Mouse (Mus musculus) embryonic facial prominence, embryonic 15.5 days (tissue): ENCODE results near the gene Rars2. TPM values are rescaled to one million over a fixed set of nuclear protein-coding genes. Genes with fewer than 3 reads are reported as not detected.

Source experiments
- ATAC-seq: fragments of 200-750 bp; cut with Nextera tagmentation; 2 replicates; pipeline ENCODE4 v1.8.0; 2017; ENCODE audit warnings: low read depth, moderate TSS enrichment; ENCODE audit not compliant: insufficient number of reproducible peaks, low FRiP score, low TSS enrichment
- H3K27ac ChIP-seq: fragments of 300-500 bp; sonication (generic); replicated peaks from 2 replicates; pipeline ENCODE4 v1.5.1; 2015; ENCODE audit warnings: mild to moderate bottlenecking, inconsistent platforms
- H3K27me3 ChIP-seq: fragments of 300-500 bp; sonication (generic); 2 replicates; pipeline ENCODE4 v1.6.1; 2015; ENCODE audit warnings: inconsistent platforms
- H3K36me3 ChIP-seq: fragments of 300-500 bp; sonication (generic); 2 replicates; pipeline ENCODE4 v1.6.1; 2015; ENCODE audit warnings: mild to moderate bottlenecking, inconsistent platforms
- H3K4me1 ChIP-seq: fragments of 300-500 bp; sonication (generic); 2 replicates; pipeline ENCODE4 v1.6.1; 2015; ENCODE audit warnings: inconsistent platforms
- H3K4me2 ChIP-seq: fragments of 300-500 bp; sonication (generic); replicated peaks from 2 replicates; pipeline ENCODE4 v1.6.1; 2015; ENCODE audit warnings: mild to moderate bottlenecking, inconsistent platforms
- H3K4me3 ChIP-seq: fragments of 300-500 bp; sonication (generic); replicated peaks from 2 replicates; pipeline ENCODE4 v1.5.1; 2015; ENCODE audit warnings: mild to moderate bottlenecking, inconsistent platforms
- H3K9ac ChIP-seq: fragments of 300-500 bp; sonication (generic); 2 replicates; pipeline ENCODE4 v1.6.1; 2015; ENCODE audit warnings: inconsistent platforms
- H3K9me3 ChIP-seq: fragments of 300-500 bp; sonication (generic); replicated peaks from 2 replicates; pipeline ENCODE4 v1.6.1; 2016; ENCODE audit warnings: inconsistent platforms
- WGBS: fragments of 180-500 bp; shearing (Covaris S2); methylation state at CpG from one replicate; pipeline ENCODE4 v1.1.7; 2015; 5-methylcytosine and 5-hydroxymethylcytosine counted together
- polyA plus RNA-seq: library from polyadenylated mRNA; unstranded; fragments of >200 nt; fragmentation: Nextera tagmentation; extraction: Ambion mirVana; gene quantifications from 2 replicates; pipeline ENCODE4 v1.2.1, GENCODE M21; 2015

Gene Rars2
- polyA plus RNA-seq, 1 experiment from 2014 or later, result 60.7 TPM

- WGBS, result 95% methylated on average over 11 of the region's 11 CpGs
- Histone ChIP-seq H3K36me3 (no peaks in the 10 kb centered on the region), H3K27me3 (no peaks in the 10 kb centered on the region), H3K4me2 (no peak overlapping the region), H3K9me3 (no peaks in the 10 kb centered on the region), H3K9ac (no peak overlapping the region), H3K4me1 (no peaks in the 10 kb centered on the region), H3K4me3 (no peak overlapping the region), H3K27ac (no peak overlapping the region)
- no peak for ATAC-seq
Observed at GRCm38 (mm10) chr4:34702231-34702630, 87.5 kb downstream of the Rars2 start.

- Histone ChIP-seq H3K9ac (no peak overlapping the region), H3K27ac (no peak overlapping the region), H3K9me3 (no peaks in the 10 kb centered on the region), H3K27me3 (no peaks in the 10 kb centered on the region), H3K4me3 (no peak overlapping the region), H3K36me3 (no peaks in the 10 kb centered on the region), H3K4me1 (no peaks in the 10 kb centered on the region), H3K4me2 (no peak overlapping the region)
- WGBS, result 64% methylated on average over 4 of the region's 4 CpGs
- no peak for ATAC-seq
Observed at GRCm38 (mm10) chr4:34703029-34703428, 88.3 kb downstream of the Rars2 start.

GRCm38 (mm10) chr4:34707248-34707647 is 92.5 kb downstream of the Rars2 start:
- Histone ChIP-seq H3K9me3 (no peaks in the 10 kb centered on the region), H3K27me3 (no peaks in the 10 kb centered on the region), H3K9ac (no peak overlapping the region), H3K4me1 (no peaks in the 10 kb centered on the region), H3K27ac (no peak overlapping the region), H3K4me3 (no peak overlapping the region), H3K36me3 (no peaks in the 10 kb centered on the region), H3K4me2 (no peak overlapping the region)
- ATAC-seq, result no peak
- WGBS, result 78% methylated on average over 3 of the region's 3 CpGs

- Histone ChIP-seq H3K27me3 (no peaks in the 10 kb centered on the region), H3K4me3 (no peak overlapping the region), H3K9me3 (no peaks in the 10 kb centered on the region), H3K9ac (no peak overlapping the region), H3K27ac (no peak overlapping the region), H3K4me2 (no peak overlapping the region), H3K4me1 (no peaks in the 10 kb centered on the region), H3K36me3 (no peaks in the 10 kb centered on the region)
- no peak for ATAC-seq
- WGBS, result 66% methylated on average over 3 of the region's 3 CpGs
Observed at GRCm38 (mm10) chr4:34708127-34708526, 93.4 kb downstream of the Rars2 start.

Other genes with a start within 250 kb of the Rars2 start
- 56.0 and 56.5 TPM in 2 replicates for gene Akirin2, start 64.0 kb upstream of the Rars2 start, polyA plus RNA-seq
- gene Orc3, start within 50 bp of the Rars2 start, polyA plus RNA-seq, result 72.8 and 75.4 TPM in 2 replicates
- gene Slc35a1, start 72.5 kb downstream of the Rars2 start, polyA plus RNA-seq, result 47.7 TPM in 2 replicates
- 9.5 and 20.1 TPM in 2 replicates for gene Cfap206, start 115.2 kb downstream of the Rars2 start, polyA plus RNA-seq
- gene Gm136, start 141.3 kb downstream of the Rars2 start, polyA plus RNA-seq, result not detected in 2 replicates
- 47.1 and 52.0 TPM in 2 replicates for gene Smim8, start 163.5 kb downstream of the Rars2 start, polyA plus RNA-seq